Mouse (Mus musculus) liver, embryonic 14.5 days (tissue): ENCODE measurements at regions not wholly inside any gene's neighbourhood (a gene's known extent, or its start where the extent isn't known, plus 50 kb on each side); places are given as distances from the start of the nearest gene placed in this dataset.
"Not testable (repeated sequence)": the region's sequence is repeated elsewhere in the genome, so short reads cannot be mapped to it uniquely, and the experiment has no call there.

Experiments used
- CTCF ChIP-seq: IDR thresholded peaks from 2 replicates; pipeline ENCODE4 v1.5.1; 2016; ENCODE audit warnings: antibody characterized with exemption, low read depth, control low read depth
- EP300 ChIP-seq: IDR thresholded peaks from 2 replicates; pipeline ENCODE4 v1.6.1; 2016; ENCODE audit warnings: antibody characterized with exemption, low read depth

GRCm38 (mm10) chr4:145774241-145774761, 94.3 kb upstream of the Zfp986 start:
- not testable (repeated sequence) for TF ChIP-seq EP300
- TF ChIP-seq CTCF: 0 out of 2 replicates have a peak, but pooled peaks have one; percentile 18
